Mouse (Mus musculus): Measurements from ENCODE around the gene Tom1l2.

DNA sequence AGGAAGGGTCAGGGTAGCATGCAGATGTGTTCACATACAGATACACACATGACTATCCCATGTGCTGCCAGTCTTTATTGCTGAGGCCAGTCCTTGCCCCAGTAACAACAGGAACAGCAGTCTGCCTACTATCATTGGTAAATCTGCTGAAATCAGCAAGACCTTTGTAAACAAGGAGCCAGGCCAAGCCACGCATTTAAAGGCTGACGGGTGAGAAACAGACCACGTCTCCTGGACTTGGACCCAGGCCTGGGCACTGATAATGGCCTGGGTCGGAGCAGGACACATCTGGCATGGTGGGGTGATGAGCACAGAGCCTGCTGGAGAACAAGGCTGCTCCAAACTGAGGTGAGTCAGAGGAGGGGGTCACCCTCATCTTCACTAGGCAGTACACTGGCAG is 112.2 kb downstream of the Tom1l2 start:
- TF ChIP-seq CTCF (IDR thresholded peaks at IDR 0.05; ENCODE audit: low read depth) (no peak), EP300 (IDR thresholded peaks at IDR 0.05; ENCODE audit: low read depth) (no peak)
